Mouse (Mus musculus) cerebral cortex, adult 2 months (tissue): ENCODE data around the gene Ank.

Source experiments
- WGBS: fragments of 180-500 bp; shearing (Covaris S2); methylation state at CpG from one replicate; pipeline ENCODE4 v1.1.7; 2018; 5-methylcytosine and 5-hydroxymethylcytosine counted together

Gene Ank

GRCm38 (mm10) chr15:27630601-27631383 lies 164.3 kb downstream of the Ank start, which contains the start of gene Otulin:
Gene Otulin, minus strand, starts transcription at chr15:27630693.
- WGBS, result 4% methylated on average over 56 of the region's 56 CpGs

GRCm38 (mm10) chr15:27633941-27634900 lies 167.7 kb downstream of the Ank start:
- WGBS, result 55% methylated on average over 8 of the region's 8 CpGs

- 78% methylated on average over 12 of the region's 12 CpGs for WGBS
Observed at GRCm38 (mm10) chr15:27641171-27641570, 174.7 kb downstream of the Ank start.

- WGBS, result 85% methylated on average over 3 of the region's 3 CpGs
Observed at GRCm38 (mm10) chr15:27642895-27643294, 176.4 kb downstream of the Ank start.
